Mouse (Mus musculus) MEL (cell line): Measurements from ENCODE around the gene Zmiz1. TPM values are rescaled to one million over a fixed set of nuclear protein-coding genes. Genes with fewer than 3 reads are reported as not detected.

Experiments used
- DNase-seq: peaks from one replicate; pipeline ENCODE4 v3.0.0; 2011; ENCODE audit warnings: low read depth, low spot score
- H3K27ac ChIP-seq: 2 replicates; pipeline ENCODE4 v1.5.1; 2012; ENCODE audit warnings: low read depth, mild to moderate bottlenecking, control low read depth, low read length, moderate library complexity; ENCODE audit not compliant: control insufficient read depth
- H3K27me3 ChIP-seq, 2 experiments: fragments of 150-350 bp in 1 of 2; sonication (generic) in 1 of 2; 2 replicates each; pipeline ENCODE4 v1.6.1; 2012; ENCODE audit warnings: low read length in 2 of 2, mild to moderate bottlenecking in 2 of 2, improper control_type of control experiment in 1 of 2, moderate library complexity in 1 of 2; ENCODE audit not compliant: insufficient read depth in 2 of 2, control insufficient read depth in 1 of 2
- H3K36me3 ChIP-seq, 2 experiments: 2 replicates each; pipeline ENCODE4 v1.6.1; 2012 to 2014; ENCODE audit warnings: low read length in 2 of 2, improper control_type of control experiment in 1 of 2, inconsistent platforms in 1 of 2, mild to moderate bottlenecking in 1 of 2; ENCODE audit not compliant: insufficient read depth in 2 of 2, control insufficient read depth in 1 of 2
- H3K4me1 ChIP-seq, 2 experiments: fragments of 150-350 bp in 1 of 2; sonication (generic) in 1 of 2; 2 replicates each; pipeline ENCODE4 v1.6.1; 2012; ENCODE audit warnings: low read length in 2 of 2, improper control_type of control experiment in 1 of 2, mild to moderate bottlenecking in 1 of 2; ENCODE audit not compliant: insufficient read depth in 2 of 2, control insufficient read depth in 1 of 2
- H3K4me3 ChIP-seq, 2 experiments: fragments of 150-350 bp in 1 of 2; sonication (generic) in 1 of 2; 2 replicates each; pipeline ENCODE4 v1.5.1; 2012; ENCODE audit warnings: low read depth in 2 of 2, low read length in 2 of 2, mild to moderate bottlenecking in 2 of 2, moderate library complexity in 2 of 2, control low read depth in 1 of 2, improper control_type of control experiment in 1 of 2; ENCODE audit not compliant: control insufficient read depth in 1 of 2, insufficient read depth in 1 of 2
- H3K79me2 ChIP-seq: 2 replicates; pipeline ENCODE4 v1.6.1; 2012; ENCODE audit warnings: mild to moderate bottlenecking, low read length, moderate library complexity; ENCODE audit not compliant: control insufficient read depth, poor library complexity, insufficient read depth
- H3K9ac ChIP-seq: 2 replicates; pipeline ENCODE4 v1.6.1; 2012; ENCODE audit warnings: low read depth, mild to moderate bottlenecking, control low read depth, low read length, moderate library complexity; ENCODE audit not compliant: control insufficient read depth, poor library complexity, severe bottlenecking
- H3K9me3 ChIP-seq: fragments of 150-350 bp; sonication (generic); replicated peaks from 2 replicates; pipeline ENCODE4 v1.6.1; 2012; ENCODE audit warnings: mild to moderate bottlenecking, low read length, improper control_type of control experiment, moderate library complexity; ENCODE audit not compliant: insufficient read depth
- CHD2 ChIP-seq: IDR thresholded peaks from 2 replicates; pipeline ENCODE4 v1.6.1; 2011; ENCODE audit warnings: low read length, improper control_type of control experiment
- E2F4 ChIP-seq: IDR thresholded peaks from 2 replicates; pipeline ENCODE4 v1.6.1; 2011; ENCODE audit warnings: low read depth, low read length, improper control_type of control experiment, borderline replicate concordance
- ELF1 ChIP-seq: IDR thresholded peaks from 2 replicates; pipeline ENCODE4 v1.6.1; 2014; ENCODE audit warnings: low read depth, mild to moderate bottlenecking, inconsistent platforms, low read length, improper control_type of control experiment, moderate library complexity
- EP300 ChIP-seq, 2 experiments: IDR thresholded peaks; 2 replicates each; pipeline ENCODE4 v1.6.1; 2011; ENCODE audit warnings: improper control_type of control experiment in 2 of 2, low read length in 2 of 2, low read depth in 1 of 2, mild to moderate bottlenecking in 1 of 2
- ETS1 ChIP-seq: IDR thresholded peaks from 2 replicates; pipeline ENCODE4 v1.6.1; 2012; ENCODE audit warnings: low read depth, mild to moderate bottlenecking, inconsistent platforms, low read length, improper control_type of control experiment, moderate library complexity
- GABPA ChIP-seq: IDR thresholded peaks from 2 replicates; pipeline ENCODE4 v1.6.1; 2012; ENCODE audit warnings: low read depth, mild to moderate bottlenecking, inconsistent platforms, low read length, improper control_type of control experiment, moderate library complexity
- GATA1 ChIP-seq: IDR thresholded peaks from 2 replicates; pipeline ENCODE4 v1.6.1; 2011; ENCODE audit warnings: low read depth, low read length, improper control_type of control experiment
- HCFC1 ChIP-seq: IDR thresholded peaks from 2 replicates; pipeline ENCODE4 v1.6.1; 2012; ENCODE audit warnings: low read depth, mild to moderate bottlenecking, inconsistent platforms, low read length, improper control_type of control experiment, moderate library complexity
- MAFK ChIP-seq: IDR thresholded peaks from 2 replicates; pipeline ENCODE4 v1.6.1; 2011; ENCODE audit warnings: low read depth, mild to moderate bottlenecking, low read length, improper control_type of control experiment, borderline replicate concordance
- MAZ ChIP-seq: IDR thresholded peaks from 2 replicates; pipeline ENCODE4 v1.6.1; 2012; ENCODE audit warnings: low read depth, mild to moderate bottlenecking, inconsistent platforms, low read length, improper control_type of control experiment
- MEF2A ChIP-seq: IDR thresholded peaks from 2 replicates; pipeline ENCODE4 v1.6.1; 2014; ENCODE audit warnings: low read depth, mild to moderate bottlenecking, inconsistent platforms, low read length, improper control_type of control experiment; ENCODE audit not compliant: poor library complexity, insufficient replicate concordance, severe bottlenecking; ENCODE audit errors: extremely low read depth
- NELFE ChIP-seq: IDR thresholded peaks from 2 replicates; pipeline ENCODE4 v1.6.1; 2011; ENCODE audit warnings: low read depth, low read length, improper control_type of control experiment
- NRF1 ChIP-seq: IDR thresholded peaks from 2 replicates; pipeline ENCODE4 v1.6.1; 2014; ENCODE audit warnings: low read depth, mild to moderate bottlenecking, inconsistent platforms, low read length, improper control_type of control experiment, moderate library complexity; ENCODE audit not compliant: poor library complexity, insufficient read depth, severe bottlenecking
- POLR2AphosphoS2 ChIP-seq: IDR thresholded peaks from 2 replicates; pipeline ENCODE4 v1.6.1; 2011; ENCODE audit warnings: low read length, improper control_type of control experiment
- RCOR1 ChIP-seq: IDR thresholded peaks from 2 replicates; pipeline ENCODE4 v1.6.1; 2012; ENCODE audit warnings: low read depth, mild to moderate bottlenecking, inconsistent platforms, low read length, improper control_type of control experiment
- SMC3 ChIP-seq: IDR thresholded peaks from 2 replicates; pipeline ENCODE4 v1.6.1; 2011; ENCODE audit warnings: low read depth, low read length, improper control_type of control experiment
- TBP ChIP-seq: IDR thresholded peaks from 2 replicates; pipeline ENCODE4 v1.8.0; 2011; ENCODE audit warnings: low read depth, low read length, improper control_type of control experiment
- TCF12 ChIP-seq: IDR thresholded peaks from 2 replicates; pipeline ENCODE4 v1.6.1; 2014; ENCODE audit warnings: low read depth, mild to moderate bottlenecking, inconsistent platforms, low read length, improper control_type of control experiment, moderate library complexity
- USF1 ChIP-seq: IDR thresholded peaks from 2 replicates; pipeline ENCODE4 v1.6.1; 2014; ENCODE audit warnings: low read depth, mild to moderate bottlenecking, inconsistent platforms, low read length, improper control_type of control experiment, moderate library complexity
- USF2 ChIP-seq, 2 experiments: IDR thresholded peaks; 2 replicates each; pipeline ENCODE4 v1.6.1; 2011 to 2012; ENCODE audit warnings: improper control_type of control experiment in 2 of 2, low read length in 2 of 2, borderline replicate concordance in 1 of 2, inconsistent platforms in 1 of 2, low read depth in 1 of 2, mild to moderate bottlenecking in 1 of 2; ENCODE audit not compliant: insufficient read depth in 1 of 2
- ZKSCAN1 ChIP-seq: IDR thresholded peaks from 2 replicates; pipeline ENCODE4 v1.6.1; 2012; ENCODE audit warnings: low read depth, mild to moderate bottlenecking, inconsistent platforms, low read length, improper control_type of control experiment, moderate library complexity
- ZMIZ1 ChIP-seq: IDR thresholded peaks from 2 replicates; pipeline ENCODE4 v1.6.1; 2012; ENCODE audit warnings: low read depth, mild to moderate bottlenecking, inconsistent platforms, low read length, improper control_type of control experiment, moderate library complexity
- polyA plus RNA-seq, 2 experiments: library from polyadenylated mRNA; stranded (reverse) in 1 of 2; unstranded in 1 of 2; fragments of >175 nt in 1 of 2; fragments of >200 nt in 1 of 2; gene quantifications; 2 replicates each; pipeline versions ENCODE4 v1.2.1 to v1.2.4; 2012; ENCODE audit warnings: low replicate concordance in 2 of 2, low read depth in 1 of 2; ENCODE audit not compliant: insufficient read length in 2 of 2, insufficient read depth in 1 of 2, missing spikeins in 1 of 2
- total RNA-seq: library from RNA; depleted of rRNA; stranded (reverse); fragments of 300-350 nt; gene quantifications from 2 replicates; pipeline ENCODE4 v1.2.3, GENCODE M21; 2012

Gene Zmiz1
- total and polyA plus RNA-seq, 3 experiments: 2.7 to 19.9 TPM; not detected in 1

- H3K27ac ChIP-seq: no peak overlapping the region
- no peaks in the 10 kb centered on the region for H3K79me2 ChIP-seq
- H3K4me3 ChIP-seq: no peak overlapping the region
- H3K27me3 ChIP-seq: no peaks in the 10 kb centered on the region
- H3K9me3 ChIP-seq: no peaks in the 10 kb centered on the region
- DNase-seq: no peak
- H3K36me3 ChIP-seq: peaks cover 0 to 4% of the 10 kb centered on the region in 2 experiments; a peak in 2 of 4 replicates
- no peak overlapping the region for H3K9ac ChIP-seq
- peaks cover 3 to 12% of the 10 kb centered on the region in 2 experiments for H3K4me1 ChIP-seq
- TF ChIP-seq ZKSCAN1 (no peak), ZMIZ1 (no peak), MAFK (no peak), NRF1 (no peak), GATA1 (no peak), CHD2 (no peak), E2F4 (no peak), RCOR1 (no peak), ELF1 (no peak), MEF2A (no peak), USF2 (IDR thresholded peaks at IDR 0.05; ENCODE audit: borderline replicate concordance in 1 of 2, insufficient read depth in 1 of 2, low read depth in 1 of 2, low read length in 2 of 2) (no peak)
These were observed 204.8 kb downstream of the Zmiz1 start for GRCm38 (mm10) chr14:25663649-25664309.

- H3K79me2 ChIP-seq: no peaks in the 10 kb centered on the region
- TF ChIP-seq ZKSCAN1: no peak
- no peak for TF ChIP-seq ETS1
- no peak for TF ChIP-seq USF1
- no peak for TF ChIP-seq MAZ
- no peak for TF ChIP-seq HCFC1
- no peak for TF ChIP-seq MEF2A
- no peak for TF ChIP-seq USF2 (IDR thresholded peaks at IDR 0.05; ENCODE audit: borderline replicate concordance in 1 of 2, insufficient read depth in 1 of 2, low read depth in 1 of 2, low read length in 2 of 2)
- TF ChIP-seq NELFE: no peak
- TF ChIP-seq TCF12: no peak
- TF ChIP-seq GABPA: no peak
- no peak for TF ChIP-seq EP300 (IDR thresholded peaks at IDR 0.05; ENCODE audit: low read depth in 1 of 2, low read length in 2 of 2)
- TF ChIP-seq ZMIZ1: no peak
- TF ChIP-seq TBP: no peak
- no peak for TF ChIP-seq E2F4
- TF ChIP-seq POLR2AphosphoS2: no peak
- TF ChIP-seq SMC3: no peak
- H3K36me3 ChIP-seq: peaks cover 0 to 4% of the 10 kb centered on the region in 2 experiments; a peak in 2 of 4 replicates
- H3K27me3 ChIP-seq: no peaks in the 10 kb centered on the region
- DNase-seq: no peak
- no peak overlapping the region for H3K4me3 ChIP-seq
- H3K27ac ChIP-seq: no peak overlapping the region
- H3K9me3 ChIP-seq: no peaks in the 10 kb centered on the region
- no peak overlapping the region for H3K9ac ChIP-seq
- peaks cover 3 to 12% of the 10 kb centered on the region in 2 experiments for H3K4me1 ChIP-seq
These were observed 205.3 kb downstream of the Zmiz1 start for GRCm38 (mm10) chr14:25664310-25664695.
